Mouse (Mus musculus): ENCODE measurements around the gene Oosp3.

- TF ChIP-seq CTCF (IDR thresholded peaks at IDR 0.05 in 2 of 3, conservative IDR thresholded peaks at IDR 0.05 in 1 of 3; ENCODE audit: control insufficient read depth in 1 of 3, insufficient read depth in 1 of 3, low read depth in 2 of 3, low read length in 3 of 3, poor library complexity in 1 of 3, severe bottlenecking in 1 of 3) (no peak), ZC3H11A (IDR thresholded peaks at IDR 0.05; ENCODE audit: low read depth, low read length) (no peak), POLR2A (IDR thresholded peaks at IDR 0.05; ENCODE audit: control insufficient read depth in 1 of 2, insufficient read depth in 1 of 2, low read depth in 1 of 2, low read length in 2 of 2, poor library complexity in 1 of 2) (no peak), EP300 (IDR thresholded peaks at IDR 0.05; ENCODE audit: low read depth in 1 of 2, low read length in 2 of 2) (no peak), TBP (IDR thresholded peaks at IDR 0.05; ENCODE audit: low read depth, low read length) (no peak)
Observed at GRCm38 (mm10) chr19:11659142-11659541, 37.7 kb upstream of the Oosp3 start.

Measured in MEL (cell line).